Comparison of ENCODE assay signal across 9 mouse cellular contexts in genomic region chr16:10489904-10490457, GRCm38 (mm10). TPM values are rescaled to one million over a fixed set of nuclear protein-coding genes. Genes with fewer than 3 reads are reported as not detected.
DNase-seq lines count a peak whose midpoint lies in the region; ATAC-seq and TF ChIP-seq lines count a peak whose summit lies in the region.
"Had no signal": no experiment of that assay in that cellular context is flagged by ENCODE, and none has a peak within 500 bp of the region (broad histone marks: within the 10 kb centered on the region; RNA-seq: fewer than 3 reads in every experiment).

No protein-coding gene starts in this region.

- DNase-seq in kidney, adult 2 months = no peak
- no peak for DNase-seq in kidney, postnatal 36 days
- DNase-seq in hindbrain, embryonic 14.5 days (ENCODE audit: low spot score) = no peak
- no peak for DNase-seq in cerebellum, postnatal 36 days
- no peak for DNase-seq in c-Kit-positive CD71-positive TER-119-positive erythroid progenitor cells, embryonic 14.5 days (ENCODE audit: low spot score)
- no peak for DNase-seq in layer of hippocampus, postnatal 10 days (ENCODE audit: low spot score in 2 of 2)

- WGBS in kidney, adult 2 months = 10% methylated on average over 14 of the region's 14 CpGs
- 24% methylated on average over 12 of the region's 14 CpGs for WGBS in hindbrain, embryonic 14.5 days
- WGBS in midbrain, embryonic 13.5 days = 17% methylated on average over 14 of the region's 14 CpGs

- no peaks in the 10 kb centered on the region for H3K9me3 ChIP-seq in hindbrain, embryonic 14.5 days (ENCODE audit: control insufficient read depth, low read length)
- H3K9me3 ChIP-seq in midbrain, embryonic 13.5 days = no peaks in the 10 kb centered on the region
- H3K9me3 ChIP-seq: G1E had no signal

- no peaks in the 10 kb centered on the region for H3K36me3 ChIP-seq in kidney, adult 2 months (ENCODE audit: control insufficient read depth, insufficient read depth, low read length)
- no peaks in the 10 kb centered on the region for H3K36me3 ChIP-seq in hindbrain, embryonic 14.5 days (replicated peaks; ENCODE audit: control insufficient read depth, insufficient read depth)
- no peaks in the 10 kb centered on the region for H3K36me3 ChIP-seq in midbrain, embryonic 13.5 days
- H3K36me3 ChIP-seq: G1E had no signal

- ATAC-seq in hindbrain, embryonic 14.5 days (ENCODE audit: low FRiP score) = no peak
- no peak for ATAC-seq in midbrain, embryonic 13.5 days

- no peaks in the 10 kb centered on the region for H3K27me3 ChIP-seq in kidney, adult 2 months (replicated peaks; ENCODE audit: control insufficient read depth, insufficient read depth, low read length)
- H3K27me3 ChIP-seq in hindbrain, embryonic 14.5 days (ENCODE audit: control insufficient read depth, insufficient read depth, low read length) = peaks cover 12% of the 10 kb centered on the region; the same call in 1 of the 2 replicates
- H3K27me3 ChIP-seq in midbrain, embryonic 13.5 days = peaks cover 4% of the 10 kb centered on the region; the same call in 1 of the 2 replicates

- peak overlapping the region; percentile 35 for H3K4me2 ChIP-seq in hindbrain, embryonic 14.5 days (replicated peaks)
- H3K4me2 ChIP-seq in midbrain, embryonic 13.5 days (replicated peaks) = peak overlapping the region; percentile 35

- TF ChIP-seq POLR2A in kidney, adult 2 months (IDR thresholded peaks at IDR 0.05; ENCODE audit: low read depth, low read length) = no peak

- no peak for TF ChIP-seq CTCF in kidney, adult 2 months (conservative IDR thresholded peaks at IDR 0.05; ENCODE audit: insufficient read depth, insufficient read length, low read depth, low read length)

- H3K4me3 ChIP-seq in kidney, adult 2 months (ENCODE audit: insufficient read depth, low read depth, low read length) = peak overlapping the region; percentile 34
- H3K4me3 ChIP-seq in brown adipose tissue, adult 24 weeks (ENCODE audit: insufficient read depth, low read depth, low read length) = peak overlapping the region; percentile 40
- H3K4me3 ChIP-seq in hindbrain, embryonic 14.5 days (replicated peaks; ENCODE audit: low read length) = no peak overlapping the region
- no peak overlapping the region for H3K4me3 ChIP-seq in midbrain, embryonic 13.5 days (replicated peaks)

- no peak overlapping the region for H3K27ac ChIP-seq in kidney, adult 2 months (ENCODE audit: insufficient read depth, low read depth, low read length)
- H3K27ac ChIP-seq in brown adipose tissue, adult 24 weeks (replicated peaks; ENCODE audit: low read depth, low read length) = no peak overlapping the region
- H3K27ac ChIP-seq in hindbrain, embryonic 14.5 days = no peak overlapping the region
- H3K27ac ChIP-seq in midbrain, embryonic 13.5 days = no peak overlapping the region

- H3K4me1 ChIP-seq in kidney, adult 2 months (ENCODE audit: control insufficient read depth, insufficient read depth, low read length) = peaks cover 2% of the 10 kb centered on the region; the same call in 1 of the 2 replicates
- no peaks in the 10 kb centered on the region for H3K4me1 ChIP-seq in brown adipose tissue, adult 24 weeks (ENCODE audit: control insufficient read depth, insufficient read depth, insufficient read length, low read length)
- H3K4me1 ChIP-seq in hindbrain, embryonic 14.5 days (replicated peaks; ENCODE audit: control insufficient read depth, insufficient read depth, low read length) = no peaks in the 10 kb centered on the region
- H3K4me1 ChIP-seq in midbrain, embryonic 13.5 days (replicated peaks) = peaks cover 7% of the 10 kb centered on the region; the same call in 1 of the 2 replicates

- no peak overlapping the region for H3K9ac ChIP-seq in hindbrain, embryonic 14.5 days
- peak overlapping the region; percentile 25; the same call in 1 of the 2 replicates for H3K9ac ChIP-seq in midbrain, embryonic 13.5 days (replicated peaks)

RNA-seq across cellular contexts. Expression of gene Ciita, which starts 10.1 kb away (rescaled TPM):
- polyA plus RNA-seq in kidney, adult 2 months (2012; rRNA removed) = 2.8 and 5.3 TPM in 2 replicates
- 0.67 and 1.3 TPM in 2 replicates for polyA plus RNA-seq in brown adipose tissue, adult 24 weeks (2012; ENCODE audit: insufficient read depth, insufficient read length, missing spikeins)
- 0.62 and 0.69 TPM in 2 replicates for polyA plus RNA-seq in hindbrain, embryonic 14.5 days (2014; fragmentation: Nextera tagmentation; extraction: Ambion mirVana)
- 0.40 and 0.67 TPM in 2 replicates for polyA plus RNA-seq in midbrain, embryonic 13.5 days (2015; fragmentation: Nextera tagmentation; extraction: Ambion mirVana)
- total RNA-seq in layer of hippocampus, postnatal 10 days (2021) = under 1 TPM; 0.07 to 0.16 TPM
- polyA plus RNA-seq: G1E had no signal

RNA-seq across cellular contexts. Expression of gene Tvp23a, which starts 42.8 kb away (rescaled TPM):
- 0.75 and 0.84 TPM in 2 replicates for polyA plus RNA-seq in kidney, adult 2 months (2012; rRNA removed)
- polyA plus RNA-seq in brown adipose tissue, adult 24 weeks (2012; ENCODE audit: insufficient read depth, insufficient read length, missing spikeins) = 0.87 TPM in 1 of 2 replicates, not detected in the other
- polyA plus RNA-seq in hindbrain, embryonic 14.5 days (2014; fragmentation: Nextera tagmentation; extraction: Ambion mirVana) = 44.3 and 44.5 TPM in 2 replicates
- 42.9 and 44.1 TPM in 2 replicates for polyA plus RNA-seq in midbrain, embryonic 13.5 days (2015; fragmentation: Nextera tagmentation; extraction: Ambion mirVana)
- 10 to 100 TPM; 37.9 to 42.0 TPM for total RNA-seq in layer of hippocampus, postnatal 10 days (2021)
- polyA plus RNA-seq: G1E had no signal

RNA-seq across cellular contexts. Expression of gene Dexi, which starts 52.9 kb away (rescaled TPM):
- polyA plus RNA-seq in kidney, adult 2 months (2012; rRNA removed) = 40.0 and 41.0 TPM in 2 replicates
- 12.4 and 13.4 TPM in 2 replicates for polyA plus RNA-seq in brown adipose tissue, adult 24 weeks (2012; ENCODE audit: insufficient read depth, insufficient read length, missing spikeins)
- polyA plus RNA-seq in hindbrain, embryonic 14.5 days (2014; fragmentation: Nextera tagmentation; extraction: Ambion mirVana) = 25.0 and 26.0 TPM in 2 replicates
- polyA plus RNA-seq in midbrain, embryonic 13.5 days (2015; fragmentation: Nextera tagmentation; extraction: Ambion mirVana) = 14.8 and 18.2 TPM in 2 replicates
- 10 to 100 TPM; 33.0 to 35.5 TPM for total RNA-seq in layer of hippocampus, postnatal 10 days (2021)

RNA-seq across cellular contexts. Expression of gene Clec16a, which starts 55.2 kb away (rescaled TPM):
- polyA plus RNA-seq in kidney, adult 2 months (2012; rRNA removed) = 15.7 and 16.8 TPM in 2 replicates
- polyA plus RNA-seq in brown adipose tissue, adult 24 weeks (2012; ENCODE audit: insufficient read depth, insufficient read length, missing spikeins) = 25.4 and 29.0 TPM in 2 replicates
- 67.1 and 68.7 TPM in 2 replicates for polyA plus RNA-seq in hindbrain, embryonic 14.5 days (2014; fragmentation: Nextera tagmentation; extraction: Ambion mirVana)
- 65.7 and 70.2 TPM in 2 replicates for polyA plus RNA-seq in midbrain, embryonic 13.5 days (2015; fragmentation: Nextera tagmentation; extraction: Ambion mirVana)
- 10 to 100 TPM; 66.8 to 71.6 TPM for total RNA-seq in layer of hippocampus, postnatal 10 days (2021)

Comparison
In these comparisons a context has a peak if more than half of its experiments do, and no peak if none do; other contexts are left out.
1. H3K4me3 ChIP-seq: peak in kidney, adult 2 months (single experiment) and brown adipose tissue, adult 24 weeks (single experiment); none in hindbrain, embryonic 14.5 days (single experiment) and midbrain, embryonic 13.5 days (single experiment).
2. RNA of gene Tvp23a, which starts 42.8 kb away (polyA plus RNA-seq): 44.3 to 44.5 TPM in hindbrain, embryonic 14.5 days and 42.9 to 44.1 TPM in midbrain, embryonic 13.5 days; 0.87 TPM in brown adipose tissue, adult 24 weeks and 0.75 to 0.84 TPM in kidney, adult 2 months; every median in the first group is over 10 times any median in the second.